Mouse (Mus musculus): Measurements from ENCODE around the gene Cux1.

DNA sequence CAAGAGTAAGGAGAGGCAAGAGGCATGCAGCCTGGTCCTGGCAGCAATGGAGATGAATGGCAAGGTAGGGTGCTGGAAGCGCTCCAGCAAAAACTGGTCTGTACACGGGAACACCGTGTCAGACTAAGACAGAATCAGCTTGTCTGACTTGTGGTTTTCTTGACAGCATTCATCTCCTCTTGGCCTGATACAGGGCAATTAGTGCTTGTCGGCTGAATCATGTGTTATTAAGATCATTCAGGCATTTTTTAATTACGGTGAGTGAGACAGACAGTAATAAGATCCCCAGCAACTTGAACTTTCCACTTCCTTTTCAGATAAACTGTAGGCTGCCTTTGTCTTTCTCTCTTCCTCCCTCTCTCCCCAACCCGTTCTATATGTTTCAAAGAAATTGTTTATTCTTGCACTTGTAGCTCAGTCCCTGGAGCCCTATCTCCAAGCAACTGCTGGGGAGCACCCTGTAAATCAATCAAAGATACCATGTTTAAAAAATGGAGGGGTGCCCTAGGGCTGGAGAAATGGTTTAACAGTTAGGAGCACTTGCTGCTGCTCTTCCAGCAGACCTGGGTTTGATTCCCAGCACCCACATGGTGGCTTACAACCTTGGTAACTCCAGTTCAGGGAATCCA, 53.1 kb downstream of the Cux1 start:
- no peak for TF ChIP-seq CTCF (IDR thresholded peaks at IDR 0.05; ENCODE audit: borderline replicate concordance, insufficient read depth, low read depth, low read length)
- no peak for TF ChIP-seq POLR2A (IDR thresholded peaks at IDR 0.05; ENCODE audit: borderline replicate concordance, insufficient read depth, low read length)

All from cerebellum, adult 2 months (tissue).